Mouse (Mus musculus): ENCODE measurements around the gene Aqp3.

DNA sequence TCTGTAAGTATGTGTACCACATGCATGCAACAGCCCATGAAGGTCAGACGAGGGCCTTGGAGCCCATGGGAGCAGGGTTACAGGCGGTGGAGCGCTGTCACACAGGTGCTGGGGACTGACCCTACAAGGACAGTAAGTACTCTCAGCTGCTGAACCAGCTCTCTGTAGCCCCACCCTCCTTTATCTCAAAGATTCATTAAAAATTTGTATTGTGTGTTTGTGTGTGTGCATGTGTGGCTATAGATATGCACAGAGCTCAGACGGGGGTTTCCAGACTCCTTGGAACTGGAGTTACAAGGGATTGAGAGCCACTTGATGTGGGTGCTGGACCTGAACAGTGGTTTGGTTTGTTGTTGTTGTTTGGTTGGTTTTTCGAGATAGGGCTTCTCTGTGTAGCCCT is 16.2 kb downstream of the Aqp3 start:
- TF ChIP-seq CTCF (IDR thresholded peaks at IDR 0.05; ENCODE audit: low read depth): no peak
- peak; percentile 33; the same call in 1 of the 2 replicates for TF ChIP-seq EP300 (IDR thresholded peaks at IDR 0.05; ENCODE audit: low read depth)

Data from liver, embryonic 14.5 days (tissue).